Mouse (Mus musculus) adrenal gland, postnatal 36 days (tissue): ENCODE measurements at regions not wholly inside any gene's neighbourhood (a gene's known extent, or its start where the extent isn't known, plus 50 kb on each side); places are given as distances from the start of the nearest gene placed in this dataset.

Experiments
- DNase-seq, 2 experiments: peaks; one replicate each; pipeline ENCODE4 v3.0.0; 2021; ENCODE audit warnings: mixed read lengths in 1 of 2

DNA sequence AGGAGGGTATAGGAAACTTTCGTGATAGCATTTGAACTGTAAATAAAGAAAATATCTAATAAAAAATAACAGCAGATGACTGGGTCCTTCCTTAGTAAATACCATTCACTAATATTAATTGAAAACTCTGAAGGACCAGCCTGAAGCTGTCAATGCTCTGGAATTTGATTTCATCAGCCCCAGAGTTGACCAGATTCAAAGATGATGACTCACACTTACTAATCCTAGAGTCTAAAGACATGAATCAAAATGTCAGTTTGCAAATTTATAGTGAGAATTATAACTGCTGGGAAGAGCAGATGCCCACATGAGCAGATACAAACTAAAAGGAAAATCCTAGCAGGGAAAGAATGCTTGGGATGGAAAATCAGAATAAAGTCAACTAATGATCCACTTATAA lies 77.8 kb upstream of the Tac1 start:
- no peak for DNase-seq

- DNase-seq: peak in 1 of 2 experiments; percentile 7
These were observed 60.4 kb upstream of the Tac1 start for GRCm38 (mm10) chr6:7494299-7494698.

DNA sequence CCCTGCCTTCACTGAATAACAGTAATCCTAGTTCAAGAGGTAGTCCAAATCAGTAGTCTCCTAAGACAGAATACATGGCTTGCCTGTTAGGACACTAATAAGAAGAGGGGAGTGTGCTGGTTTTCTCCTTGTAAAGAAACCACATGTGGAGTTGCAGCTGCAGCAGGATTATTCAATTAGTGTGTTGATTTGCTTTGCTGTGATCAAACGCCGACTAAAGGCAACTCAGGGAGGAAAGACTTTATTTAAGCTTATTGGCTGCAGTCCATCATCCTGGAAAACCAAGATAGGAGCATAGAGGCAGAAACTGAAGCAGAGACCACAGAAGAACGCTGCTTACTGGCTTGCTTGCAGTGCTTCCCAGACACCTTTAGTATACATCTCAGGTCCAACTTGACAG lies 57.9 kb upstream of the Tac1 start:
- no peak for DNase-seq
